Mouse (Mus musculus) cerebellum, adult (tissue): ENCODE results near the gene Plod3.

Source experiments
- ATAC-seq: cut with Nextera tagmentation; 2 replicates; pipeline ENCODE4 v1.9.2; 2017; ENCODE audit warnings: mild to moderate bottlenecking, moderate library complexity, mixed read lengths; ENCODE audit not compliant: insufficient number of reproducible peaks, low FRiP score, low TSS enrichment

Gene Plod3

GRCm38 (mm10) chr5:136962501-136962900 is 24.3 kb upstream of the Plod3 start:
- ATAC-seq, result peak; percentile 64; the same call in 1 of the 2 replicates

GRCm38 (mm10) chr5:136962966-136963540 is 23.8 kb upstream of the Plod3 start:
- ATAC-seq, result no peak

GRCm38 (mm10) chr5:136965210-136965609 is 21.6 kb upstream of the Plod3 start:
- ATAC-seq, result no peak

- ATAC-seq, result no peak
Measured at GRCm38 (mm10) chr5:136965686-136966085, 21.1 kb upstream of the Plod3 start.

GRCm38 (mm10) chr5:136966331-136966730 is 20.5 kb upstream of the Plod3 start, which contains the start of gene Cldn15:
Gene Cldn15 (plus strand): TSS chr5:136966616.
- ATAC-seq, result no peak

- ATAC-seq, result no peak
Measured at GRCm38 (mm10) chr5:136966861-136967455, 19.9 kb upstream of the Plod3 start.

GRCm38 (mm10) chr5:136967592-136967991 is 19.2 kb upstream of the Plod3 start:
- no peak for ATAC-seq

GRCm38 (mm10) chr5:136970703-136971102 is 16.1 kb upstream of the Plod3 start:
- ATAC-seq, result no peak

GRCm38 (mm10) chr5:136973670-136974069 is 13.1 kb upstream of the Plod3 start:
- ATAC-seq, result no peak

GRCm38 (mm10) chr5:136977769-136978168 is 9.1 kb upstream of the Plod3 start:
- ATAC-seq, result no peak

GRCm38 (mm10) chr5:136979762-136980161 is 7.1 kb upstream of the Plod3 start:
- no peak for ATAC-seq

GRCm38 (mm10) chr5:136980974-136981373 is 5.8 kb upstream of the Plod3 start:
- no peak for ATAC-seq

- peak; percentile 54; the same call in 1 of the 2 replicates for ATAC-seq
Measured at GRCm38 (mm10) chr5:136982338-136982930, 4.4 kb upstream of the Plod3 start.

- no peak for ATAC-seq
Measured at GRCm38 (mm10) chr5:136984828-136985227, 2.0 kb upstream of the Plod3 start.

- ATAC-seq, result peak; percentile 46
Measured at GRCm38 (mm10) chr5:136987138-136987933, 517 bp downstream of the Plod3 start.

GRCm38 (mm10) chr5:136987934-136988271 is 1.1 kb downstream of the Plod3 start, which contains the start of gene Znhit1:
Gene Znhit1 (minus strand): TSS chr5:136988021.
- ATAC-seq, result no peak

GRCm38 (mm10) chr5:136988420-136988819 is 1.6 kb downstream of the Plod3 start:
- ATAC-seq, result no peak

- no peak for ATAC-seq
Measured at GRCm38 (mm10) chr5:136989801-136990200, 3.0 kb downstream of the Plod3 start.

GRCm38 (mm10) chr5:136999449-136999848 is 12.6 kb downstream of the Plod3 start:
- no peak for ATAC-seq

GRCm38 (mm10) chr5:137000612-137001011 is 13.8 kb downstream of the Plod3 start:
- no peak for ATAC-seq

GRCm38 (mm10) chr5:137007276-137007675 is 20.5 kb downstream of the Plod3 start:
- ATAC-seq, result no peak
